Mouse (Mus musculus): ENCODE results near the gene Fam76a.
A peak's percentile ranks its signal among the peaks of the same experiment; 100 is the strongest.

GRCm38 (mm10) chr4:132873481-132874362 lies 48.6 kb downstream of the Fam76a start:
- TF ChIP-seq FLI1 (IDR thresholded peaks at IDR 0.05; ENCODE audit: low read length) (no peak), GATA1 (IDR thresholded peaks at IDR 0.05; ENCODE audit: borderline replicate concordance, low read length) (peak; percentile 21; the same call in 1 of the 3 replicates)
